Mouse (Mus musculus) adrenal gland, postnatal 4 days (tissue): Measurements from ENCODE around the gene Hs3st6. TPM values are rescaled to one million over a fixed set of nuclear protein-coding genes. Genes with fewer than 3 reads are reported as not detected.
"Not testable (repeated sequence)": the region's sequence is repeated elsewhere in the genome, so short reads cannot be mapped to it uniquely, and the experiment has no call there.

ENCODE experiments used
- DNase-seq, 2 experiments: peaks; one replicate each; pipeline ENCODE4 v3.0.0; 2021 to 2022; ENCODE audit warnings: low spot score in 2 of 2, mixed read lengths in 2 of 2
- long read RNA-seq, 2 experiments: library from polyadenylated mRNA; stranded (forward); transcript quantifications; one replicate each; pipeline ENCODE4 v2.0.0; 2021
- total RNA-seq, 2 experiments: library from RNA; stranded (reverse); gene quantifications; 2 replicates each; pipeline ENCODE4 v1.2.3; 2021

Hs3st6 gene
- total RNA-seq = 1 to 10 TPM; 3.2 to 4.2 TPM
- long read RNA-seq, experiment 1, partial matches to known transcripts = 1 of 5 reads
- long read RNA-seq, experiment 1, other reads (novel, unspliced or antisense) = 2 of 5 reads
- long read RNA-seq, experiment 2, partial matches to known transcripts = 0 of 2 reads
- long read RNA-seq, experiment 2, other reads (novel, unspliced or antisense) = 1 of 2 reads

- DNase-seq = no peak
Measured at GRCm38 (mm10) chr17:24752415-24753394, at the start of gene Hs3st6. Hs3st6 (plus strand) TSS chr17:24752988.

- DNase-seq = no peak
Measured at GRCm38 (mm10) chr17:24705821-24706220, 47.0 kb upstream of the Hs3st6 start.

DNA sequence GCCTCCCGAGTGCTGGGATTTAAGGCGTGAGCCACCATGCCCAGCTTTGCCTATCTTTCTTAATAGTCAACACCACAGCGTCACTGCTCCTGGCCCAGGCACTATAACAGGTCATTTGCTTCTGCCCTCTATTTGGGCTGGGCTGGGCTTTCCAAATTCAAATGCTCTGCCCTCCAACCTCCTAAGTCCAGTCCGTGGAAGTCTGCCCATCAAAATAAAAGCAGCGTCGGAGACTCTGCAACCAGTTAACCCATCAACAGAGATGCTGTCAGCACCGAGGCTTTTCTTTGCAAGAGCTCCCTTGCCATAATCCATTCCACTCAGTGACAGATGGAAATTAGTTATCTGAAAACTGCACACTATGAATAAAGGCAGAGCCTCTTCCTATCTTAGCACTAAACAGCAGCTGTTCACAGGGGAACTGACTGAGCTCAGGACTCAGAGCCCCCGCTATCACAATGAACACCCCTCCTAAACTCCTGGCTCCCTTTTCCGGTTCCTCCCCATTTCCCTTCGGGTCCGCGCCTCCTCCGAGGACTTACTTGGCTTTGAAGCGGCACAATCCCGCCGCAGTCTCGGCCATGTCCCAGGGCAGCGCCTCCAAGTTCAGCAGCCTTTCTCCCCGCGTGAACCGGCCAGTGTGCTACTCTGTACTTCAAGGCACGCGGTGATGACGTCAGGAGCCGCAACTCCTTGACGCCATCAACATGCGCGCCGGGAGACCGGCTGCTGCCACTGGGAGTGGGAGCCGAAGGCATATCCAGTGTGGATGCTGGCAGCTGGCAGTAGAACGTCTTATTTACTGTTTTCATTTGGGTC, 45.6 kb upstream of the Hs3st6 start, which contains the start of gene Tbl3:
Tbl3 (minus strand) TSS at position 679 of the 819 bp plus-strand sequence.
- DNase-seq = peak; percentile 84

DNA sequence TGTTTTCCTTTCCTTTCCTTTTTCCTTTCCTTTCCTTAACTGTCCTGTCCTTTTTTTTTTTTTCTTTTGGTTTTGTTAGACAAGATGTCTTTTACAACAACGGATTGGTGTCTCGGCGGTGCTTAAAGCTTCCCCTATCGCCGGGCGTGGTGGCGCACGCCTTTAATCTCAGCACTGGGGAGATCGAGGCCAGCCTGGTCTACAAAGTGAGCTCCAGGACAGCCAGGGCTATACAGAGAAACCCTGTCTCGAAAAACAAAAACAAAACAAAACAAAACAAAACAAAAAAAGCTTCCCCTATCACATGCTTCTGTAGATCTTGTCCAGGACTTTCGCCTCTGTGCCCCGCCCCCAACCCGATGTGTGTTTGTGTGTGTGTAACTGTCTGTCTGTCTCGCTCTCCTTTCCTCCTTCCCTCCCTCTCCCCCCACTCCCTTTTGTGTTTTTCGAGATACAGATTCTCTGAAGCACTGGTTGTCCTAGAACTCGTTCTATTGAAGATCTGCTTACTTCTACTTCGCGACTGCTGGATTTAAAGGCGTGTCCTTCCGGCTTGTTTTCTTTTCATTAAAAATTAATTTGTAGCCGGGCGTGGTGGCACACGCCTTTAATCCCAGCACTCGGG, 44.9 kb upstream of the Hs3st6 start:
- no peak for DNase-seq

GRCm38 (mm10) chr17:24708646-24709045, 44.1 kb upstream of the Hs3st6 start:
- DNase-seq = no peak

- no peak for DNase-seq
Measured at GRCm38 (mm10) chr17:24715556-24715955, 37.2 kb upstream of the Hs3st6 start.

DNA sequence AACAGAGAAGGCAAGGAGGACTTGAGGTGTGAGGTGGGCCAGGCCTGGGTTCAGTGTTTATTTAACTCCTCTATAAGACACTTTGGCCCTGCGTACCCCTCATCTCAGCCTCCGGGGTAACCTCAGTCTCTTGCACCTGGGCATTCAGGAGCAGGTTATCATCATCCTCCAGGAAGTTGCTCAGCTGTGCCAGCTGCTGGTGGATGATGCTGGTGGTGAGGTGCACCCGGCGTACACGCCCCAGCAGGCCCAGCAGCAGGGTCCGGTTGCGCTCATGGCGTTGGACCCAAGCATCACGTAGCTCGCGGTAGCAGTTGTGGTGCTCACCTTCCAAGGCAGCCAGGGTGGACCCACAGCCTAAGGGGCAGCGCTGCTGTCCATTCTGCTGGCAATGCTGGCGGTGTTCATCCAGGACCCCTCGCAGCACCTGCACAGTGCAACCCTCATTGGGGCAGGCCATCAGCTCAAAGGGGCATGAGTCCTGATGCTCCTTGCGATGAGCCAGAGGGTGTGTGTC, 36.6 kb upstream of the Hs3st6 start:
- no peak for DNase-seq

- no peak for DNase-seq
Measured at GRCm38 (mm10) chr17:24717943-24718342, 34.8 kb upstream of the Hs3st6 start, which contains the start of the genes Rnf151 and Rps2. Rnf151 (minus strand) TSS chr17:24718063. Rps2 (plus strand) TSS chr17:24718116.

DNA sequence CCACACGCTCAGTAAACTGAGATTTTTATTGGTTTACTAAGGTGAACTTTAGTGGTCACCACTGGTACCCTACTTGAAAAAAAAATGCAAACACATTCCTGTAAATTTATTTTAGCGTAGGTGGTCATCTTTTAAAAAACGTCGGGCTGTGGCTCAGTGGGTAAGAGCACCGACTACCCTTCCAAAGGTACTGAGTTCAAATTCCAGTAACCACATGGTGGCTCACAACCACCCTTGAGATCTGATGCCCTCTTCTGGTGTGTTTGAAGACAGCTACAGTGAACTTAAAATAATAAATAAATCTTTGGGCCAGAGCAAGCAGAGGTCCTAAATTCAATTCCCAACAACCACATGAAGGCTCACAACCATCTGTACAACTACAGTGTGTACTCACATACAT, 33.9 kb upstream of the Hs3st6 start:
- DNase-seq = not testable (repeated sequence)

GRCm38 (mm10) chr17:24719494-24720222, 33.1 kb upstream of the Hs3st6 start:
- DNase-seq = peak; percentile 85 to 88

- not testable (repeated sequence) for DNase-seq
Measured at GRCm38 (mm10) chr17:24720616-24721015, 32.2 kb upstream of the Hs3st6 start.

GRCm38 (mm10) chr17:24721383-24721955, 31.3 kb upstream of the Hs3st6 start:
- DNase-seq = not testable (repeated sequence)

DNA sequence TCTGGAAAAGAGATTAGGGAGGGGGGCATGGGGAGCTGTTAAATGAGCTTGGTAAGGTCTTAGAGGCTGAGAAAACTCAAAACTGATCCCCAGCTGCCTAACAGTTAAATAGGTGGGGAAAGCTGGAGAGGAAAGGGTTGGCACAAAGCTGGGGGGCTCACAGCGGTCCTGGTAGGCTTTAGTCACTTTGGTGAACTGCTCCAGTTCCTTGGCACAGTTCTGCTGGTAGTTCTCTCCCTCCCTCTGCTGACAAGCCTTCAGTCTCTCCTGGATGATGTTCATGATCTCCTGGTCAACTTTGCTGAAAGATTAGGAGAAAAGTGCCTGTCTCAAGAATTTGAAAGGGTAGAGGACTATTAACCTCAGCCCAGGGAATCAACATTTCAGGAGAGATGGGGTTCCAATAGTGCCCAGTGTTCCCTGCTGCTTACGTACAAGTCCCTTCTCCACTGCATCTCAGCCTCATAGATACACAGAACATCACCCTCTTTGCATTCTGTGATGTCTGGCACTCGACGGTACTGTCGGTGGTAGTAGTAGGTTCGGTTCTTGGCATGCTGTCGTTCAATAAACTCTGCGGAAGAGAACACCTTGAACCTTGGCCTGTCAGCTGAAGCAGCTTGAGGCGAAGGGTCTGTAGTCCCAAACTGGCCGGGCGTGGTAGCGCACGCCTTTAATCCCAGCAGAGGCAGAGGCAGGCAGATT, 30.4 kb upstream of the Hs3st6 start:
- DNase-seq = no peak

DNA sequence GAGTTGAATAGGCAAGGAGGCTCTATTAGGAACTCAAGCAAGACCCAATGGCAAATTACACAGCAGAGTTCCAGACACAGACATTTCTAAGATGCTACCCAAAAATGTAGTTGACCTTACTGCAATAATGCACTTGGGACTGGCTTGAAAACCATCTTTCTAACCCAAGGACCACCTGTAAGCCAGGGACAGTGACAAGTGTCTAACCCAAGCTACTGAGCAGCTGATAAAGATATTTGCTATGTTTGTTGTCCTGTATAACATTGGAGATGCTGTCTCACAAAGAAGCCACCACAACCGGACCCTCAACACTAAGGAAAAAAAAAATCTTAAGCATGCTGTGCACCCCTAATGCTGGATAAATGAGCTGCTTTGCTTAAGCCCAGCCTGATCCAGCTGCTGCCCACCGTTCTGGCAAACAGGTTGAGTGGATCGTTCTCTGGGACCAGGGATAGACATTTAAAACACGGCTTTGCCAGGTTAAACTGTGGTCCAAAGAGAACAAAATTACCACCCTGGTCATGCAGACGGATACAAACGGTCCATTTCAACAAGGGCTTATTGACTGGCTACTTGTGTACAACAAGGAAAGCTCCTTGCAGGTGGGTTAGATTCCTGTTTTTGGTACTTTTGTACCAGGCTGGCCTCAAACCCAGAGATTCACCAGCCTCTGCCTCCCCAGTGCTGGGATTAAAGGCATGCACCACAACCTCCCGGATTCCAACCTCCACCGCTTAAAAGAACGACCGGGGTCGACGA, 29.5 kb upstream of the Hs3st6 start:
- no peak for DNase-seq

GRCm38 (mm10) chr17:24723881-24724180, 29.0 kb upstream of the Hs3st6 start:
- DNase-seq = no peak

DNA sequence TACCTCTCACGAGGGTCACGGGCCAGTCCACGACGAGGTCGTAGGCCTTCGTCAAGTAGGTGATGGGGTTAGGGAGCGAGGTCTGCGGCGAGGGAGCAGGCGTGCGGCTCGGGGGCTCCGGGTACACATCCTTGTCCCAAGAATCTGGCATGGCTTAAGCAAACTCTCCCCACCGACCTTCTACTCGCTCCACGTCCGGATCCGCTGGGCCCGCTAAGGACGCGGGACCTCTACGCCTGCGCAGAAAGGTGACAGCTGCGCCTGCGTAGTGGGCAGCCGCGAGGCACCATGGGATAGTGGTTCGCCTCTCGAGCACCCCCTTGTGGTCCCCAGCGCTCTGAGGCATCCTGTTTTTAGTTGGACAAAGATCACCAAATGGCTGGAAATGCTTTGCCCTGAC, 28.6 kb upstream of the Hs3st6 start, which contains the start of gene Ndufb10:
Ndufb10 (minus strand) TSS at position 295 of the 400 bp plus-strand sequence.
- peak; percentile 97 to 98 for DNase-seq

GRCm38 (mm10) chr17:24725637-24726390, 27.0 kb upstream of the Hs3st6 start:
- no peak for DNase-seq
